ENCODE assay signal across 7 mouse cellular contexts in genomic region chr9:58308395-58308794, GRCm38 (mm10). TPM values are rescaled to one million over a fixed set of nuclear protein-coding genes. Genes with fewer than 3 reads are reported as not detected.
DNase-seq lines count a peak whose midpoint lies in the region; ATAC-seq and TF ChIP-seq lines count a peak whose summit lies in the region.

No protein-coding gene starts in this region.

- no peak overlapping the region for H3K27ac ChIP-seq in layer of hippocampus, adult 2 months

- peak; percentile 46 for DNase-seq in right cerebral cortex, adult 18-20 months
- no peak for DNase-seq in right cerebral cortex, postnatal 4 days
- peak; percentile 69 for DNase-seq in gastrocnemius, adult 18-20 months (ENCODE audit: low spot score)
- DNase-seq in layer of hippocampus, adult 2 months (ENCODE audit: low spot score in 2 of 2) = peak; percentile 48 to 56
- peak; percentile 41 to 56 for DNase-seq in right cerebral cortex, adult 2 months (ENCODE audit: low spot score in 2 of 2)
- no peak for DNase-seq in cerebellum, postnatal 25 days

- TF ChIP-seq CTCF in layer of hippocampus, adult 2 months (conservative IDR thresholded peaks at IDR 0.05) = no peak

- no peak for ATAC-seq in erythroblast, adult 5-6 weeks (replicated peaks; ENCODE audit: low FRiP score, poor library complexity, severe bottlenecking)

- no peak overlapping the region for H3K4me3 ChIP-seq in layer of hippocampus, adult 2 months

RNA-seq across cellular contexts. Expression of gene Loxl1, which starts 4.6 kb away (rescaled TPM):
- total RNA-seq in gastrocnemius, adult 18-20 months (2021) = 10 to 100 TPM; 12.3 to 14.1 TPM
- total RNA-seq in layer of hippocampus, adult 2 months (2021) = 1 to 10 TPM; 3.2 to 3.3 TPM
- total RNA-seq in erythroblast, adult 5-6 weeks (2015; ENCODE audit: low replicate concordance) = not detected in 2 replicates
- total RNA-seq in erythroblast, adult 5-6 weeks (2017; ENCODE audit: low replicate concordance) = 0.17 TPM in 1 of 2 replicates, not detected in the other

RNA-seq across cellular contexts. Expression of gene Stoml1, which starts 55.4 kb away (rescaled TPM):
- total RNA-seq in gastrocnemius, adult 18-20 months (2021) = 1 to 10 TPM; 6.8 to 7.3 TPM
- total RNA-seq in layer of hippocampus, adult 2 months (2021) = 10 to 100 TPM; 78.6 to 78.7 TPM
- total RNA-seq in erythroblast, adult 5-6 weeks (2015; ENCODE audit: low replicate concordance) = 1.2 and 8.6 TPM in 2 replicates
- total RNA-seq in erythroblast, adult 5-6 weeks (2017; ENCODE audit: low replicate concordance) = 2.1 and 2.3 TPM in 2 replicates

RNA-seq across cellular contexts. Expression of gene Pml, which starts 58.8 kb away (rescaled TPM):
- 1 to 10 TPM; 3.2 to 4.7 TPM for total RNA-seq in gastrocnemius, adult 18-20 months (2021)
- 10 to 100 TPM; 11.9 to 14.2 TPM for total RNA-seq in layer of hippocampus, adult 2 months (2021)
- 43.0 and 50.8 TPM in 2 replicates for total RNA-seq in erythroblast, adult 5-6 weeks (2015; ENCODE audit: low replicate concordance)
- total RNA-seq in erythroblast, adult 5-6 weeks (2017; ENCODE audit: low replicate concordance) = 51.6 and 69.0 TPM in 2 replicates

Comparison
In these comparisons a context has a peak if more than half of its experiments do, and no peak if none do; other contexts are left out.
1. DNase-seq: peak in right cerebral cortex, adult 18-20 months (single experiment), gastrocnemius, adult 18-20 months (single experiment), layer of hippocampus, adult 2 months (2 of 2) and right cerebral cortex, adult 2 months (2 of 2); none in right cerebral cortex, postnatal 4 days (single experiment) and cerebellum, postnatal 25 days (0 of 2).
2. RNA of gene Stoml1, which starts 55.4 kb away (total RNA-seq): 78.6 to 78.7 TPM in layer of hippocampus, adult 2 months; 6.8 to 7.3 TPM in gastrocnemius, adult 18-20 months and 1.2 to 8.6 TPM in erythroblast, adult 5-6 weeks; every median in the first group is over 4 times any median in the second.